Mouse (Mus musculus): Measurements from ENCODE around the gene Olfr884.

The Olfr884 gene

GRCm38 (mm10) chr9:38046255-38046654 is at the start of gene Olfr884:
Gene Olfr884, plus strand, starts transcription at chr9:38046555.
- DNase-seq (ENCODE audit: low spot score) = no peak

- DNase-seq (ENCODE audit: low spot score) = no peak
Measured at GRCm38 (mm10) chr9:37998581-37999204, 47.7 kb upstream of the Olfr884 start.

- DNase-seq (ENCODE audit: low spot score) = no peak
Measured at GRCm38 (mm10) chr9:38000021-38000420, 46.3 kb upstream of the Olfr884 start.

- no peak for DNase-seq (ENCODE audit: low spot score)
Measured at GRCm38 (mm10) chr9:38025508-38025907, 20.8 kb upstream of the Olfr884 start, which contains the start of gene Olfr883. Gene Olfr883, plus strand, starts transcription at chr9:38025808.

- DNase-seq (ENCODE audit: low spot score) = no peak
Measured at GRCm38 (mm10) chr9:38061022-38061421, 14.7 kb downstream of the Olfr884 start, which contains the start of gene Olfr885. Gene Olfr885, plus strand, starts transcription at chr9:38061322.

GRCm38 (mm10) chr9:38083772-38084171 is 37.4 kb downstream of the Olfr884 start, which contains the start of gene Olfr887:
Gene Olfr887, plus strand, starts transcription at chr9:38084072.
- no peak for DNase-seq (ENCODE audit: low spot score)
